Mouse (Mus musculus): Measurements from ENCODE around the gene Chrna7.

Gene Chrna7

DNA sequence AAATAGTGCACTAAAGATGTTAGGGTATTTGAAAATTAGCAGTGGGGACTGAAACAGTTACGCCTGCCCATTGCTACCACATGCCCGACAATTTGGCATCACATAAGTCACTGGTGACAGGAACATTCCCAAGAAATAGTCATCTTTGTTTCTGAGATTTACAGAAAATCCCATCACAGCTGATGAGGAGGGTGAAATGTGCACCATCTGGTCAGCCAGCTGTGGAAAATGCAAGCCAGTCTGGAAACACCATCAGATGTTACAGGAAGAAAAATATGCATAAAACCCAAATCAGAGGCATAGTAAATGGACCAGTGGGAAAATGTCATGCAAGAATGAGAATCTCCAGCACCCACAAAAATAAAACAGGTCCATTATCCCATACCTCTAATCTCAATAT, 151.4 kb downstream of the Chrna7 start:
- no peak for DNase-seq (ENCODE audit: low spot score)

All from T-cell, adult 2 months (primary cell).